Mouse (Mus musculus) stomach, embryonic 15.5 days (tissue): ENCODE measurements around the gene Cd300ld5. TPM values are rescaled to one million over a fixed set of nuclear protein-coding genes. Genes with fewer than 3 reads are reported as not detected.
"Not testable (repeated sequence)": the region's sequence is repeated elsewhere in the genome, so short reads cannot be mapped to it uniquely, and the experiment has no call there.

Experiments
- ATAC-seq: fragments of 200-750 bp; cut with Nextera tagmentation; 2 replicates; pipeline ENCODE4 v1.8.0; 2017; ENCODE audit warnings: low read depth, moderate number of reproducible peaks, moderate TSS enrichment; ENCODE audit not compliant: insufficient read depth, low FRiP score
- H3K27ac ChIP-seq: fragments of 300-500 bp; sonication (generic); 2 replicates; pipeline ENCODE4 v1.5.1; 2015; ENCODE audit warnings: mild to moderate bottlenecking, inconsistent platforms
- H3K27me3 ChIP-seq: fragments of 300-500 bp; sonication (generic); replicated peaks from 2 replicates; pipeline ENCODE4 v1.6.1; 2015; ENCODE audit warnings: inconsistent platforms
- H3K36me3 ChIP-seq: fragments of 300-500 bp; sonication (generic); 2 replicates; pipeline ENCODE4 v1.6.1; 2015; ENCODE audit warnings: inconsistent platforms
- H3K4me1 ChIP-seq: fragments of 300-500 bp; sonication (generic); 2 replicates; pipeline ENCODE4 v1.6.1; 2015; ENCODE audit warnings: inconsistent platforms
- H3K4me2 ChIP-seq: fragments of 300-500 bp; sonication (generic); 2 replicates; pipeline ENCODE4 v1.6.1; 2015; ENCODE audit warnings: mild to moderate bottlenecking, inconsistent platforms
- H3K4me3 ChIP-seq: fragments of 300-500 bp; sonication (generic); replicated peaks from 2 replicates; pipeline ENCODE4 v1.5.1; 2015; ENCODE audit warnings: inconsistent platforms
- H3K9ac ChIP-seq: fragments of 300-500 bp; sonication (generic); 2 replicates; pipeline ENCODE4 v1.6.1; 2015; ENCODE audit warnings: inconsistent platforms
- H3K9me3 ChIP-seq: fragments of 300-500 bp; sonication (generic); 2 replicates; pipeline ENCODE4 v1.6.1; 2016; ENCODE audit warnings: inconsistent platforms
- WGBS: fragments of 180-500 bp; shearing (Covaris S2); methylation state at CpG from one replicate; pipeline ENCODE4 v1.1.7; 2015; 5-methylcytosine and 5-hydroxymethylcytosine counted together
- polyA plus RNA-seq: library from polyadenylated mRNA; unstranded; fragments of >200 nt; fragmentation: Nextera tagmentation; extraction: Ambion mirVana; gene quantifications from 2 replicates; pipeline ENCODE4 v1.2.1, GENCODE M21; 2015

The Cd300ld5 gene
- polyA plus RNA-seq, 1 experiment from 2014 or later, result not detected

- H3K36me3 ChIP-seq, ATAC-seq: not testable (repeated sequence)
Measured at GRCm38 (mm10) chr11:115016093-115016492, 21.5 kb downstream of the Cd300ld5 start, which contains the start of gene Cd300ld2. Gene Cd300ld2, minus strand, starts transcription at chr11:115016193.

DNA sequence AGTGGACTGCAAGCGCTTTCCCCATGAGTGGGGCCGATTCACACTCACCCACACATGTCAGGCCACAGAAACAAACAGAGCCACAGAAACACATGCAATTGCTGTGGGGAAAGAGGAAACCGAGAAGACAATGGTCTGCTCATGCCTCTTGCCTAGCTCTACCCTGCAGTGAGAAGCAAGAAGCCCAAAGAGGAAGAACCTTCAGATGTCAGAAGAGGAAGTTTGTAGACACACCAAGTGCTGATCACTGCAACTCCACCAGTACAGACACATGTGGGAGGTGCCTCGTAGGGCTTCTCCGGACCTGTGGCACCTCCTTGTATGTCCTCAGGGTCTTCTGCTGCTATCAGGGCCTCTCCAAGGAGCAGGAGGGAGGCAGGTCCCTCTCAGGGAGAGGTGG, 33.5 kb downstream of the Cd300ld5 start:
- H3K36me3 ChIP-seq, result no peaks in the 10 kb centered on the region
- no peaks in the 10 kb centered on the region for H3K4me1 ChIP-seq
- no peaks in the 10 kb centered on the region for H3K9me3 ChIP-seq
- H3K9ac ChIP-seq, result no peak overlapping the region
- 78% methylated on average over 5 of the region's 5 CpGs for WGBS
- H3K4me3 ChIP-seq, result no peak overlapping the region
- no peak for ATAC-seq
- H3K27ac ChIP-seq, result no peak overlapping the region
- H3K4me2 ChIP-seq, result no peak overlapping the region
- H3K27me3 ChIP-seq, result no peaks in the 10 kb centered on the region

More at GRCm38 (mm10) chr11:115016093-115016492, 21.5 kb downstream of the Cd300ld5 start, which contains the start of gene Cd300ld2:
- not testable (repeated sequence) for H3K27me3 ChIP-seq, H3K9me3 ChIP-seq, H3K4me3 ChIP-seq, H3K4me1 ChIP-seq, H3K4me2 ChIP-seq, H3K9ac ChIP-seq, H3K27ac ChIP-seq
- no CpG with 5 or more reads among the region's 7 CpGs for WGBS

DNA sequence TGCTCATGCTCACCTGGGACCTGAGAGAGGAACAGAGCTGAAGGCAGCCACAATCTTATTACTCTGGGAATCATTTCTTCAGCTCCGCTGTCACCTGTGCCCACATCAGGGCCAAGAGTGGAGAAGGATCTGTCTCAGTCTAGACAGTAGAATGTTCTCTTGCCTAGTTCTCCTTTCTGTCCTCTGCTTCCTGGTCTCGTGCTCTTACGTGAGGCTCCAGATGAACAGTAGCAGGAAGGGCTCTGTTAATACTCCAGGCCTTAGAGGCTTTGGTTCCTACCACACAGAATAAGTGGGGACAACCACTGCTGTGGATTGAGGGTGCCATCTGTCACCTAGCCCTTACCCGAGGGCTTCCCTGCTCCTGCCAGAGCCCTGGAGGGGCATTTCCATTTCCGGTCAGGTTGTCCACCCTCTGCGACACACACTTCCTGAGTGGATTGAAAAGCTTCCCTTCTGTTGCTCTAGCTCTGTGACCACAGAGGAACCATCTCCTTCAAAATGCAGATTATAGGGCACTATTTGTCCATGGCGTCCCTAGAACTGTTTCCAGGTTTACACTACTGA, 36.0 kb downstream of the Cd300ld5 start, which contains the start of gene Cd300c2:
Cd300c2 (minus strand) TSS at position 407 of the 567 bp plus-strand sequence.
- Histone ChIP-seq H3K4me1 (no peaks in the 10 kb centered on the region), H3K36me3 (no peaks in the 10 kb centered on the region), H3K27ac (no peak within 1 kb of the TSS), H3K4me2 (no peak within 1 kb of the TSS), H3K9ac (no peak within 1 kb of the TSS), H3K27me3 (no peaks in the 10 kb centered on the region), H3K9me3 (no peaks in the 10 kb centered on the region), H3K4me3 (no peak within 1 kb of the TSS)
- 72% methylated on average over 7 of the region's 7 CpGs for whole genome bisulfite sequencing
- no peak for ATAC-seq

DNA sequence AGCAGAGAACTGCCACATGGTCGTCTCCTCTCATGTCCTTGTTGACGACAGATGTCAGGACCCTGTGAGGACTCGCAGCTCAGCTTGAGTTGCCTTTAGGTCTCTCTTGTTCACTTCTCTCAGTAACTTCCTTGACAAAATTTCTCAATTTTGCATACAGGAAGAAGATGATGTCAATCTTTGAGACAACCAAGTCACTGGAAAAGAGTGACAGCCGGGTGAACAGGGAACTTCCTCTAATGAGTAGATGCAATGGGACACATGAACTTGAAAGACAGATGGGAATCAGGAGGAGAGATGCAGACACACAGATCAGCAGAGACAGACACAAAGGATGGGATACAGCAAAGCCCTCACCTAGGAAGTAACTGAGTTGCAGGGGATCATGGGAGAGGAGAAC, 47.8 kb downstream of the Cd300ld5 start, which contains the start of gene Cd300ld:
Cd300ld (minus strand) TSS at position 130 of the 400 bp plus-strand sequence.
- Histone ChIP-seq H3K9me3 (no peaks in the 10 kb centered on the region), H3K4me3 (no peak within 1 kb of the TSS), H3K4me2 (no peak within 1 kb of the TSS), H3K36me3 (no peaks in the 10 kb centered on the region), H3K27ac (no peak within 1 kb of the TSS), H3K4me1 (no peaks in the 10 kb centered on the region), H3K27me3 (no peaks in the 10 kb centered on the region), H3K9ac (no peak within 1 kb of the TSS)
- no peak for ATAC-seq
- 65% methylated on average over 4 of the region's 4 CpGs for WGBS

GRCm38 (mm10) chr11:114981866-114982265, 55.7 kb downstream of the Cd300ld5 start:
- WGBS, result 52% methylated on average over 4 of the region's 4 CpGs
- Histone ChIP-seq H3K27me3 (no peaks in the 10 kb centered on the region), H3K4me1 (no peaks in the 10 kb centered on the region), H3K4me3 (no peak overlapping the region), H3K27ac (no peak overlapping the region), H3K9me3 (no peaks in the 10 kb centered on the region), H3K36me3 (no peaks in the 10 kb centered on the region), H3K4me2 (no peak overlapping the region), H3K9ac (no peak overlapping the region)
- ATAC-seq, result no peak

Other genes with a start within 250 kb of the Cd300ld5 start
- gene Btbd17, start 241.8 kb downstream of the Cd300ld5 start, polyA plus RNA-seq, result 1.6 and 3.8 TPM in 2 replicates
- gene Gpr142, start 238.8 kb downstream of the Cd300ld5 start, polyA plus RNA-seq, result 0.54 and 0.58 TPM in 2 replicates
- gene Gprc5c, start 186.6 kb downstream of the Cd300ld5 start, polyA plus RNA-seq, result 26.7 and 27.4 TPM in 2 replicates
- 1.9 and 2.2 TPM in 2 replicates for gene Cd300a, start 147.7 kb downstream of the Cd300ld5 start, polyA plus RNA-seq
- 0.68 and 1.1 TPM in 2 replicates for gene Cd300lb, start 103.4 kb downstream of the Cd300ld5 start, polyA plus RNA-seq
- gene Cd300c, start 68.6 kb downstream of the Cd300ld5 start, polyA plus RNA-seq, result not detected in 2 replicates
- 0.45 and 0.48 TPM in 2 replicates for gene Cd300ld, start 47.8 kb downstream of the Cd300ld5 start, polyA plus RNA-seq
- 3.3 and 3.6 TPM in 2 replicates for gene Cd300c2, start 35.9 kb downstream of the Cd300ld5 start, polyA plus RNA-seq
- not detected in 2 replicates for gene Cd300ld2, start 21.6 kb downstream of the Cd300ld5 start, polyA plus RNA-seq
- not detected in 2 replicates for gene Cd300ld4, start 10.8 kb downstream of the Cd300ld5 start, polyA plus RNA-seq
- gene Cd300ld3, start 10.6 kb upstream of the Cd300ld5 start, polyA plus RNA-seq, result not detected in 2 replicates
- 0.10 and 0.15 TPM in 2 replicates for gene Cd300e, start 24.4 kb upstream of the Cd300ld5 start, polyA plus RNA-seq
- gene Rab37, start 53.7 kb upstream of the Cd300ld5 start, polyA plus RNA-seq, result 2.6 and 3.1 TPM in 2 replicates
- gene Cd300lf, start 96.2 kb upstream of the Cd300ld5 start, polyA plus RNA-seq, result 2.1 and 2.6 TPM in 2 replicates
- 142 and 144 TPM in 2 replicates for gene Slc9a3r1, start 125.6 kb upstream of the Cd300ld5 start, polyA plus RNA-seq
- gene Tmem104, start 149.7 kb upstream of the Cd300ld5 start, polyA plus RNA-seq, result 9.3 and 11.5 TPM in 2 replicates
- 23.2 and 24.0 TPM in 2 replicates for gene Nat9, start 150.1 kb upstream of the Cd300ld5 start, polyA plus RNA-seq
- gene Grin2c, start 229.5 kb upstream of the Cd300ld5 start, polyA plus RNA-seq, result 0.10 and 0.12 TPM in 2 replicates
- 16.6 and 17.8 TPM in 2 replicates for gene Fdxr, start 239.3 kb upstream of the Cd300ld5 start, polyA plus RNA-seq